Mouse (Mus musculus) hindbrain, embryonic 11.5 days (tissue): Measurements from ENCODE around the gene Slc7a11. TPM values are rescaled to one million over a fixed set of nuclear protein-coding genes. Genes with fewer than 3 reads are reported as not detected.

ENCODE experiments used
- ATAC-seq: fragments of 200-750 bp; cut with Nextera tagmentation; 2 replicates; pipeline ENCODE4 v1.8.0; 2017; ENCODE audit warnings: mild to moderate bottlenecking, moderate TSS enrichment, moderate library complexity; ENCODE audit not compliant: low FRiP score
- DNase-seq: peaks from one replicate; pipeline ENCODE4 v3.0.0-alpha.2; 2015; ENCODE audit warnings: low spot score
- H3K27ac ChIP-seq: fragments of 300-500 bp; sonication (generic); 2 replicates; pipeline ENCODE4 v1.5.1; 2014; ENCODE audit warnings: mild to moderate bottlenecking, low read depth, low read length
- H3K27me3 ChIP-seq: fragments of 300-500 bp; sonication (generic); 2 replicates; pipeline ENCODE4 v1.6.1; 2014; ENCODE audit warnings: mild to moderate bottlenecking, low read length, moderate library complexity, mixed read lengths; ENCODE audit not compliant: control insufficient read depth, insufficient read depth
- H3K36me3 ChIP-seq: fragments of 300-500 bp; sonication (generic); 2 replicates; pipeline ENCODE4 v1.6.1; 2014; ENCODE audit warnings: mild to moderate bottlenecking, low read length, moderate library complexity, mixed read lengths; ENCODE audit not compliant: control insufficient read depth, insufficient read depth
- H3K4me1 ChIP-seq: fragments of 300-500 bp; sonication (generic); replicated peaks from 2 replicates; pipeline ENCODE4 v1.6.1; 2014; ENCODE audit warnings: low read length, mixed read lengths; ENCODE audit not compliant: control insufficient read depth, insufficient read depth
- H3K4me2 ChIP-seq: fragments of 300-500 bp; sonication (generic); replicated peaks from 2 replicates; pipeline ENCODE4 v1.6.1; 2014; ENCODE audit warnings: mild to moderate bottlenecking, low read depth, low read length
- H3K4me3 ChIP-seq: fragments of 300-500 bp; sonication (generic); 2 replicates; pipeline ENCODE4 v1.5.1; 2014; ENCODE audit warnings: low read depth, low read length
- H3K9ac ChIP-seq: fragments of 300-500 bp; sonication (generic); 2 replicates; pipeline ENCODE4 v1.6.1; 2014; ENCODE audit warnings: low read depth, low read length
- H3K9me3 ChIP-seq: fragments of 300-500 bp; sonication (generic); 2 replicates; pipeline ENCODE4 v1.6.1; 2016; ENCODE audit warnings: low read length; ENCODE audit not compliant: control insufficient read depth
- WGBS: fragments of 180-500 bp; shearing (Covaris S2); extraction: QIAGEN DNeasy Blood & Tissue Kit; methylation state at CpG from one replicate; pipeline ENCODE4 v1.1.7; 2014; 5-methylcytosine and 5-hydroxymethylcytosine counted together
- polyA plus RNA-seq: library from polyadenylated mRNA; unstranded; fragments of >200 nt; fragmentation: Nextera tagmentation; extraction: Ambion mirVana; gene quantifications from 2 replicates; pipeline ENCODE4 v1.2.1, GENCODE M21; 2014

Gene Slc7a11
- polyA plus RNA-seq, 1 experiment from 2014 or later: 0.26 TPM

GRCm38 (mm10) chr3:50307339-50308327 lies 135.8 kb downstream of the Slc7a11 start:
- DNase-seq: no peak

GRCm38 (mm10) chr3:50306334-50306733 lies 137.1 kb downstream of the Slc7a11 start:
- no peak overlapping the region for H3K4me3 ChIP-seq
- ATAC-seq (no peak), DNase-seq (no peak)
- no peak overlapping the region for H3K27ac ChIP-seq
- no peaks in the 10 kb centered on the region for H3K9me3 ChIP-seq
- H3K9ac ChIP-seq: no peak overlapping the region
- H3K4me1 ChIP-seq: no peaks in the 10 kb centered on the region
- WGBS: 94% methylated on average over 8 of the region's 8 CpGs
- no peak overlapping the region for H3K4me2 ChIP-seq
- no peaks in the 10 kb centered on the region for H3K36me3 ChIP-seq
- H3K27me3 ChIP-seq: no peaks in the 10 kb centered on the region

More at GRCm38 (mm10) chr3:50307339-50308327, 135.8 kb downstream of the Slc7a11 start:
- H3K4me2 ChIP-seq: no peak overlapping the region
- H3K27ac ChIP-seq: no peak overlapping the region
- H3K36me3 ChIP-seq: no peaks in the 10 kb centered on the region
- H3K4me1 ChIP-seq: no peaks in the 10 kb centered on the region
- no peak overlapping the region for H3K4me3 ChIP-seq
- no peak for ATAC-seq
- no peaks in the 10 kb centered on the region for H3K27me3 ChIP-seq
- no peak overlapping the region for H3K9ac ChIP-seq
- H3K9me3 ChIP-seq: no peaks in the 10 kb centered on the region
- 82% methylated on average over 14 of the region's 14 CpGs for WGBS

- Histone ChIP-seq H3K4me2 (no peak overlapping the region), H3K27ac (no peak overlapping the region), H3K27me3 (no peaks in the 10 kb centered on the region), H3K4me1 (no peaks in the 10 kb centered on the region), H3K9ac (no peak overlapping the region), H3K36me3 (no peaks in the 10 kb centered on the region), H3K9me3 (no peaks in the 10 kb centered on the region), H3K4me3 (no peak overlapping the region)
- peak; percentile 47 for DNase-seq
- no peak for ATAC-seq
- WGBS: 50% methylated on average over 4 of the region's 4 CpGs
Measured at GRCm38 (mm10) chr3:50304137-50304536, 139.3 kb downstream of the Slc7a11 start.

- Histone ChIP-seq H3K4me1 (no peaks in the 10 kb centered on the region), H3K9me3 (no peaks in the 10 kb centered on the region), H3K4me2 (no peak overlapping the region), H3K27ac (no peak overlapping the region), H3K36me3 (no peaks in the 10 kb centered on the region), H3K4me3 (no peak overlapping the region), H3K27me3 (no peaks in the 10 kb centered on the region), H3K9ac (no peak overlapping the region)
- ATAC-seq (no peak), DNase-seq (no peak)
- WGBS: 76% methylated on average over 6 of the region's 6 CpGs
Measured at GRCm38 (mm10) chr3:50302648-50303047, 140.8 kb downstream of the Slc7a11 start.

- Histone ChIP-seq H3K27ac (no peak overlapping the region), H3K4me2 (no peak overlapping the region), H3K4me1 (no peaks in the 10 kb centered on the region), H3K36me3 (no peaks in the 10 kb centered on the region), H3K9me3 (no peaks in the 10 kb centered on the region), H3K27me3 (no peaks in the 10 kb centered on the region), H3K9ac (no peak overlapping the region), H3K4me3 (no peak overlapping the region)
- ATAC-seq (peak; percentile 69; the same call in 1 of the 2 replicates), DNase-seq (peak; percentile 79)
- 4% methylated on average over 4 of the region's 4 CpGs for WGBS
Measured at GRCm38 (mm10) chr3:50300952-50301303, 142.5 kb downstream of the Slc7a11 start.

- Histone ChIP-seq H3K36me3 (no peaks in the 10 kb centered on the region), H3K27me3 (no peaks in the 10 kb centered on the region), H3K4me2 (no peak overlapping the region), H3K4me3 (no peak overlapping the region), H3K9ac (no peak overlapping the region), H3K4me1 (no peaks in the 10 kb centered on the region), H3K9me3 (no peaks in the 10 kb centered on the region), H3K27ac (no peak overlapping the region)
- no peak for DNase-seq
- peak; percentile 65 for ATAC-seq
- 83% methylated on average over 17 of the region's 17 CpGs for WGBS
Measured at GRCm38 (mm10) chr3:50300002-50300951, 143.1 kb downstream of the Slc7a11 start.

- H3K27ac ChIP-seq: no peak overlapping the region
- no peak overlapping the region for H3K4me3 ChIP-seq
- H3K36me3 ChIP-seq: no peaks in the 10 kb centered on the region
- no peak overlapping the region for H3K4me2 ChIP-seq
- no peaks in the 10 kb centered on the region for H3K9me3 ChIP-seq
- ATAC-seq (no peak), DNase-seq (no peak)
- no peak overlapping the region for H3K9ac ChIP-seq
- no peaks in the 10 kb centered on the region for H3K27me3 ChIP-seq
- H3K4me1 ChIP-seq: no peaks in the 10 kb centered on the region
- 80% methylated on average over 7 of the region's 7 CpGs for WGBS
Measured at GRCm38 (mm10) chr3:50298366-50298991, 144.9 kb downstream of the Slc7a11 start.

GRCm38 (mm10) chr3:50296956-50297355 lies 146.5 kb downstream of the Slc7a11 start:
- no peaks in the 10 kb centered on the region for H3K27me3 ChIP-seq
- ATAC-seq: no peak
- no peak overlapping the region for H3K9ac ChIP-seq
- no peaks in the 10 kb centered on the region for H3K36me3 ChIP-seq
- WGBS: 65% methylated on average over 10 of the region's 10 CpGs
- no peak overlapping the region for H3K27ac ChIP-seq
- no peak overlapping the region for H3K4me3 ChIP-seq
- H3K4me1 ChIP-seq: no peaks in the 10 kb centered on the region
- H3K4me2 ChIP-seq: no peak overlapping the region
- H3K9me3 ChIP-seq: no peaks in the 10 kb centered on the region
- no peak for DNase-seq
